Mouse (Mus musculus): ENCODE measurements around the gene Cenpx. TPM values are rescaled to one million over a fixed set of nuclear protein-coding genes. Genes with fewer than 3 reads are reported as not detected.
A peak's percentile ranks its signal among the peaks of the same experiment; 100 is the strongest.
"Not testable (repeated sequence)": the region's sequence is repeated elsewhere in the genome, so short reads cannot be mapped to it uniquely, and the experiment has no call there.

Gene Cenpx
- total RNA-seq, 2 experiments from 2014 or later: 35.4 to 36.4 TPM

DNA sequence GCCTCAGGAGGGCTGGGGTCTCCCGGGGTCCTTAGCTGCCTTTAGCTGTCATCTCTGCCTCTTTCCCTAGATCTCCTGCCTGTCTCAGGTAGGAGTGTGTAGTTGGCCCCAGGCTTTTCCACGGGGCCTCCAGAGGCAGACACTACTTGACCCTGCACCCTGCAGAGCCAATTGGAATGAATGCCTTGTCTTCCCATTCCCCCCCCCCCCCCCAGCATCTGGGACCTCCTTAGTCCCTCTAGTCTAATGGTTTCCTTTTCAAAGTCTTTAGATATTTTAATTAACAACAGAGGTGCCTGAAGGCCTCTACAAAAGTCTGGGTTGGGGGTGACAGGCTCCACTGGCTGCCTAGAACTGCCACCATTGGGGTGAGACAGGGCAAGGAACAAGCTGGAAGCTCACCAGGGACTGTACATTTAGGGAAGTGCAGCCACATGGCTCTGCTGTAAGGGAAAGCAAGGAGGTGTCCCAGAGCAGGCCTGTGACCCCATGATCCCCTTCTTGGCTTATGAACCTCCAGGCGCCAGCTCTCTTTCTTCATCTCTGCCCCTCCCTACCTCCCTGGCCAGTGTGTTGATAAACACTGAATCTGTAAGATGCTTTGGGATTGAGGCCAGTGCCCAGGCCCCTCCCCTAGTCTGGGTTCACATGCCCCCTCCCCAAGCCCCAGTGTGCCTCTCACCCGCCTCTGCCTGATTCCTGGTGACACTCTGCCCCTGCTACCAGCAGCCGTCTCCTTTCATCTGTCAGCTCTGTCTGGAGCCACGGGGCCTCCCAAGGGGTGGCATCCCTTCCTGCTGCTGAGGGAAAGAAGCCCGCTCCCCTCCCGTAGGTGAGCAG, 8.8 kb downstream of the Cenpx start:
- intact Hi-C loops (cut with DNase I): no loop called here

DNA sequence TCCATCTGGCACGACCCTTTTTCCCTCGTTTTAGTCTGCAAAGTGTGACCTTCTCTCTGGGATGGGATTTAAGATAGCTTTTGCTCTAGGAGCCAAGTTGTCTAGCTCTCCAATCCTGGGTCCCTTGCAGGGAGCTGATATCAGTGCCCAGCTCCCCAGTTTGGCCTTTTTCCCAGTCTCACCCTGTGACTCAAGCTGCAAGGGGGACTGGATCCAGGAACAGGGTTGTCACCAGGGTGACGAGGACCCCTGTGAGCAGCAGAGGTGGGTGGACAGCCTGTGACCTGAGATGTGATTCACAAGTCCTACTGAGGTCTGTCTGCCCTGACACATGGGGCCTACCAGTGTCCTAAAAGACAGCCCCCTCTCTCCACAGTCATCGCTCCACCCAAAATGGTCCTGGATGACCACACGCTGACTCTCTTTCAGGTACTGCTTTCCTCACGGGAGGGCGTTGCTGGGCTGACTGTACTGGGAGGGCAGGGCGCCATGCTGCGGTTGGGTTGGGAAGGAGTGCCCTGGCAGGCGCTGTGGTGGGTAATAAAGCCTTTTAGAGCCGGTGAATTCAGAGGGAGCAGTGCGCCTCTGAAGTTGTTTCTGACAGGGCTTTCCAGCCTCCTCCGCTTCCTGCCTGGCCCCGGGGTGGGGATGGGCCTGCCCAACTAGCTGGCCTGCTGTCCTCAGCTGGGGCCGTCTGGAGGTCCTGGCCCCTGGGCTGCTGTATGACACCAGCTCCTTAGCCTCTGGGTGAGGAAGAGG, 9.7 kb downstream of the Cenpx start:
- intact Hi-C loops (cut with DNase I): no loop called here
- no peak for DNase-seq

More for the DNA sequence above, 8.8 kb downstream of the Cenpx start:
- no peak for DNase-seq

DNA sequence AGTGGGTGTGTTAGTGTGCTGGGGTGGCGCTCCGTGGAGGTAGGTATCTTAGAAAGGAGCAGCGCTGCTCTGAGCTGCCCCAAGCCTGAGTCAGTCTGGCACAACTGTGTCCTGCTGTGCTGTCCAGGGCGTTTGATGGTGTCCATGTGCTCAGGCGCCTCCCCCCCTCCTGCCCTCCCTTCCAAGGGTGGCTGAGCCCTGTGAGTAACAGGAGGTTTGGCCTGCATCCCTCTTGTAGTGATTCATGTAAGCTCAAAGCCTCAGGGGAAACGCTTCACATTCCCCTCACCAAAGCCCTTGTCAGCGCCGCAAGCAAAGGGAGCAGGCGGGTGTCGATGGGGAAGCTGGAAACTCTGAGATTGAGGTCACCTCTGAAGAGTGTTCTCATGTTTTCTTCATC, 15.8 kb downstream of the Cenpx start:
- DNase-seq: peak; percentile 52 to 69
- intact Hi-C loops (cut with DNase I): no loop called here

DNA sequence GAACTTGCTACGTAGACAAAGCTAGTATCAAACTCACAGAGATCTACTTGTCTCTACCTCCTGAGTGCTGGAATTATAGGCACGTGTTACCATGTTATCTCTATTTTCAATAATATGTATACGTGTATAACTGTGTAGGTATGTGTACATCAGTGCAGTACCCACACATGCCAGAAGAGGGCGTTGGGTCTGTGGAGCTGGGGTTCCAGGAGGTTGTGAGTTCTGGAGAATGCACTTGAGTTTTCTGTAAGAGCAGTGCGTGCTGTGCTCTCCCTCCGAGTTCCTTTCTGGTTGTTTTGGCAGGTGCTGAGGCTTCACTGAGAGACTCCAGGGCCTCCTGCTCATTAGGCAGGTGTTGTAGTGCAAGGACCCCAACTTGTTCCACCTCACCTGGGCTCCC, 17.0 kb downstream of the Cenpx start:
- intact Hi-C loops (cut with DNase I): no loop called here
- no peak for DNase-seq

DNA sequence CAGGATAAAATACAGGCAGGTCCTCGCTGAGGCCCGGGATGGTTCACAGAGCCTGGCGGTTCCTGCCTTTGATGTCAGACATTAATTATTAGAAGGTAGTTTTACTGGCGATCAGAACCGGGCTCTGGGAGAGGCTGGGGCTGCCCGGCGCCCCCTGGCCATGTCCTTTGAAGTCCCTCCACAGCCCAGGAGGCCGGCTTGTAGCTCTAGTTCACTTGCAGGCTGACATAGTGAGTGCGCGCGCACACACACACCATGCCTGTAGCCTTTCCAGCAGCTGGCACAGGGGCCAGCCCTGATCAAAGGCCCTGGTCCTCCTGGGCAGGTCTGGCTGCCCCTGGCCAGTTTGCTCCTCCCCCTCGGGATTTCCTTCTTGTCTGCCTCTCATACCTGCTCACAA, 17.9 kb downstream of the Cenpx start:
- intact Hi-C loops (cut with DNase I): no loop called here
- no peak for DNase-seq

DNA sequence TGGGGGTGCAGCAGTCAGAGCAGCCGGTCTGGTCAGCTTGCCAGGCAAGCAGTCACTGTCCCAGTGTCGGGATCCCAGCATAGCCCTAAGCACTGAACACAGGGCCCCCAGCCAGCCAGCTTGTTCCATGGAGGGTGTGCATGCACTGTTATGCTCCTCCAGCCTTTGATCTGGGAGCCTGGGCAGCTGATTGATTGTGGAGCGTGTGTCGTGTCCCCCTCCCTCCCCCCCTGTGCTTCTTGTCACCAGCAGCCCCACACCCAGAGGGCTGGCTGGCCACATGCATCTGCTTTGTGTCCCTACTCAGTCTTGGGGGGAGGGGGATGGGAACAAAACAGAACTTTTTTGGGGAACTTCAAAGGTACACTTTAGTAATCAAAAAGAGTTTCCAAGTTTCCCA, 18.4 kb downstream of the Cenpx start:
- DNase-seq: no peak
- intact Hi-C loops (cut with DNase I): no loop called here

DNA sequence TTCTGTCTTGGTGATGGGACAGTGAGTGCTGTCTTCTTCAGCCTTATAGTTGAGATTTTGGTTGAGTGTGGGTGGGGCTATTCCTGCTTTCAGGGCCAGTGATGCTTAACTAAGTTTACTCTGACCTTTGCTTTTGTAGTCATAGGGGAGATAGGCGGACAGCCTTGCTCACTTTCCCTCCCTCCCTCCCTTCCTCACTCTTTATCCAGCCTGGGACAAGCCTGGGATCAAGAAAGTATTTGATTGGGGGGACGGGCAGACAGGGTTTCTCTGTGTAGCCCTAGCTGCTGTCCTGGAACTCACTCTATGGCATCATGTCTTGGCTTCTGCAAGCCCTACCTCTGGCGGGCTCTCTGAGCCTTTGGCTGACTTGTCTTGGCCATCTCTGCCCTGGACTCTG, 20.1 kb downstream of the Cenpx start:
- DNase-seq: no peak
- intact Hi-C loops (cut with DNase I): no loop called here

DNA sequence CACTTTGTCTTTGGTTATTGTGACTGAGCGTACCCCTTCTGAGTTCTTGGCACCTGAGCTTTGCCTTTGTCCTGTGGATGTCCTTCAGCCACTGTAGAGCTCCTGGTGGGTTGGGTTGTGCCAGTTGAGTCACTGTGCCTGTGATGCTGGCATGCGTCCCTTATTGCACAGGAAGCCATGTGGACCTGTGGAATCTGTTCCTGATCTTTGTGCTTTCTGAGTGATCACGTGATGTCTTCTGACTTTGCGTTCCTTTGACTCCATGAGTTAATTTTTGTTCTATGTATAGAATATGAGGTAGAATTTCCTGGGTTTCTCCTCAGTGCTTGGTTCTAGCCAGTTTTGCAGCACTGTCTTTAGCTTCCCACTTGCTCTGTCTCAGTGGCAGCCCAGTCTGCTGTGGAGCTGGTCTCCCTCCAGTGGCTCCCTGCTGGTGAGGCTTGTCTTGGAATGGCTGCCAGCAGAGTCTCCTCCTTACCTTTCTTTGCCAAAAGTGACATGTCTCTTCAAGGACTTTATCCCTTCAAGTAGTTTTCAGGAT, 21.0 kb downstream of the Cenpx start:
- DNase-seq: peak in 1 of 2 experiments; percentile 34
- intact Hi-C loops (cut with DNase I): no loop called here

DNA sequence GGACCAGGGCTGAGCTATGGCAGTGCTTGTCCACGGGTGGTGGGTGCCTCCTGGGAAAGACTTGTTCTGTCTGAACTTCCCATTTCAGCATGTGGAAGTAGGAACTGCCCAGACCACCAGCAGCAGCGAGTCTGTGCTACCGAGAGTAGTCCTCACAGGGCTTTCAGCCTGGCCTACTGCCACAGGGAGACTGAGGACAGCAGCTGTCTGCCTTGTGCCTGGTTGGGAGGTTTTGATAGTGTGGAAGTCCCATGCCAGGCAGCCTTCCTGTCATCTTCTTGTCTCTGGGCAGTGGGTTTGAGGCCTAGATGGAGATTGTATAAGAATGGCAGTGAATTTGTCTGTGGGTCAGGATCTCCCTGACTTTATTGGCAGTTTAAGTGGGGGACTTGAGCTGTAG, 24.2 kb downstream of the Cenpx start:
- DNase-seq: no peak
- intact Hi-C loops (cut with DNase I): no loop called here

DNA sequence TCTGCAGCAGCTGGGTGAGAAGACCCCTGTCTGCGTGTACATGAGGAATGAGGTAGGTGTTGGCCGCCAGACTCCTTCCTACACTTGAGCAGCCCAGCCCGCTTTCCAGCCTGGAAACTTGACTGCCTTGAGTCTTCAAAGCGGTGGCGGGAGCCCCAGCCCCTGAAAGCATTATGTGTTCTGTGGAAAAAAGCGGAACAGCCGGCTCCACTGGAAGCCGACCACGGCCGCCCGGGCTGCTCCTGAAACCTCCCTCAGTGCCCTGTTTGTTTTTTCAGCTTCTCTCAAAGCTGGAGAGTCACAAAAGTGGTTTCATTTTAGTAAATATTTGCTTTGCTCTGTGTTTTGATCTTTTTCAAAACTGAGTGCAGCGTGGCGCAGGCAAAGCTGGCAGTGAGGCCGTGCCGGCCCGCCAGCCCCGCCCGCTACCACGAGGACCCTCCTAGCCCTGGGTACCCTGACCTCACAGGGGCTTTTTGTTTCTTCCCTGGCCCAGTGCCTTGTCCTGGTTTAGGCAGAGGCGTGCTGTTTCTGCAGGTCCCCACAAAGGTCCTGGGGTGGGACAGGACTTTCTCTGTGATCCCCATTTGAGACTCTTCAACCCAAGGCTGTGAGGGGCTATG, 26.8 kb downstream of the Cenpx start:
- intact Hi-C loops (cut with DNase I): no loop called here
- DNase-seq: no peak

DNA sequence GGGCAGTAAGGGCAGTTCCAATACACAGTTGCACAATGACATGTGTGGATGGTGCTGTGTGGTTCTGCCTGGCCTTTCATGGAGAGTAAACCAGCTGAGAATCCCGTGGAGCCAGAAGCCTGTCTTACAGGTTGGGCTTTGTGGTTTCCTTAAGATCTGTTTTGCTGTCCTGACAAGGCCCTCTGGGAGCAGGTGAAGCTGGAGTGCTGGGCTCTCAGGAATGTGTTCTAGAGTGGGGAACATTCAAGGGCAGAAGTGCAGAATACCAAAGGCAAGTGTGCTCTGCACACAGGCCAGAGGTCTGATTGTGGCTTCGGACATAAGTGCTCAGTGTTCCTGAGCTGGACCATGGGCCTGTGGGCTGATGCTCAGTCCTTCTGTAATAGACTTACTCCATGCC, 28.9 kb downstream of the Cenpx start:
- no peak for DNase-seq
- intact Hi-C loops (cut with DNase I): no loop called here

DNA sequence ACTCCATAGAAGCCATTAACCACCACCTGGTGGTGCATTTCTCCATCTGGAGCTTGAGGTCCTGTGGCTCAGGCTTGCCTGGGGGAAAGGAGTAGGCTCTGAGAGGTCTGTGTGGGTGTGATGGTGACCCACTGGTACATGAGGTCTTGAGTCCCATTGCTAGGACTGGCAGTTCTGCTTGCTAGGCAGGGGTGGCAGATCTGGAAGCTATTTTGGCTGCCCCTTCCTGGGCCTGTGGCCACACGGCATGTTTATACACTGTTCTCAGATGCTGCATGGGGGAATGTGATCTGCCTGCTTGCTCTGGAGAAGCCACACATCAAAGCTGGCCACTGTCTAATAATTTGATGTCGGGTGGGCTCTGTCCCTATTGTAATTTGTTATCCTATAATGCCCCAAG, 29.5 kb downstream of the Cenpx start:
- DNase-seq: no peak
- intact Hi-C loops (cut with DNase I): no loop called here

DNA sequence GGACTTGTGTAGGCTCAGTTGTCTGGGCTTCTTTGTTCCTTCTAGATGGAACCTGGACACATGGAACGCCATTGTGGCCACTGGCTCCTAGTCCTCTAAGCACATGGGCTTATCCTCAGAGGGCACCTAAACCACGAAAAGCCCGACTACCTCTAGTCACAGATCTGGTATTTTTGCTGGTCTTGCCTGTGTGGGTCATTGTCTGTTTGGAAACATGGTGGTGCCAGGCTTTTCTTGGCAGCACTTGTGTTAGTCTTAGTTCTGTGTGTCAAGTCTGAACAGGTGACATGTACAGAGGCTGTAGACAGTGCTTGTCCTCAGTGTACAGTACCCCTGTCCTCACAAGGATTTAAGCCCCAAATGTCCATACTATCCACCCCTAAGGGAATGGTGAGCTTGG, 30.0 kb downstream of the Cenpx start:
- intact Hi-C loops (cut with DNase I): no loop called here
- DNase-seq: no peak

DNA sequence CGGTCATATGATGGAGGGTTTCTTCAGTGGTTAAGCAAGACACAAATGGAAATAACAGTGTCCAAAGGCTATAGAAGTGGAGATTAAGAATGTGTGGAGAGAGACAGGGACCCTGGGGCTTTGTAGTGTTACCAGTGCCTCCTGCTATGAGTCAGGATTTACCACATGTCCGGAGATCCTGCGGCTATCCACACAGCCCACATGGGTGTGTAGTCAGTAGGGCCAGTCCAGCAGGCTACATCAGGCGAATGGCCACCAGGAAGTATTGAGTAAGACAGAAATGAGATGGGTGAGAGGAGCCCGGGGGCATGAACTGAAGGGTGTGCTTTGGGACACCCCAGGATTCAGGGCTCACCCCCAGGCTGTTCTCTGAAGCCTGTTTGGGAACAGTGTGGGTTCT, 30.9 kb downstream of the Cenpx start:
- DNase-seq: no peak
- intact Hi-C loops (cut with DNase I): no loop called here

DNA sequence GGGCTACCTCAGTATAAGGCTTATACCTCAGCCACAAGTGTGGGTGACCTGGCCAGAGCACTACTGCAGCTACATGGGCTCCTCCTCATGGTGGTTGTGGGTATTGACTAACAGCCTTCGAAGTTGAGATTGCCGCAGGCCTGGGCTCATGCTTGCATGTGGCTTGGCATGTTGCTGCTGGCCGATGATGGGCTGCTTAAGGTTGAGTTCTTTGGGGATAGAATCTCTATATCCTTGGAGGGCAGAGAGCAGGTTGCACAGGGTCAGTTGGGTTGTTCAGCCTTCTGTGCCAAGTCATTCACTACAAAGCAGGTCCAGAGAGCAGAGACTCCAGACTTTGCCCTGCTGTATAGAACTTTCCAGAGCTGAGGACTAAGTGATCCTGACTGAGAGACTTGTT, 33.6 kb downstream of the Cenpx start:
- intact Hi-C loops (cut with DNase I): no loop called here
- DNase-seq: peak; percentile 30 to 49

DNA sequence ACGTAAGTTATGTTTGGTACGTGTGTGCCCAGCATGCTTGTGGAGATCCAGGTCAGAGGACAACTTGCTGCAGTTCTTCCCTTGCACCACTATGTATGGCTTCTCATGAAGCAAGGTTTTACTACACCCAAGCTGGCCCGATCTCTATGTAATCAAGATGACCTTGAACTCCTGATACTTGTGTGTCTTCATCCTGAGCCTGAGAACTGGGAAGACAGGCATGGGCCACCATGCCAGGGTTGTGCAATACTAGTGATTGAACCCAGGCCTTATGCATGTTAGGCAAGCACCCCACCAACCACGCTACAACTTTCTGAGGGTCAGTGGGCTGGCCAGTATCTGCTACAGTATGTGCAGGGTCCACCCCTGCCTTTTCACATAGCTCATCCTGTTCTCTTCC, 36.6 kb downstream of the Cenpx start:
- DNase-seq: no peak
- intact Hi-C loops (cut with DNase I): no loop called here

DNA sequence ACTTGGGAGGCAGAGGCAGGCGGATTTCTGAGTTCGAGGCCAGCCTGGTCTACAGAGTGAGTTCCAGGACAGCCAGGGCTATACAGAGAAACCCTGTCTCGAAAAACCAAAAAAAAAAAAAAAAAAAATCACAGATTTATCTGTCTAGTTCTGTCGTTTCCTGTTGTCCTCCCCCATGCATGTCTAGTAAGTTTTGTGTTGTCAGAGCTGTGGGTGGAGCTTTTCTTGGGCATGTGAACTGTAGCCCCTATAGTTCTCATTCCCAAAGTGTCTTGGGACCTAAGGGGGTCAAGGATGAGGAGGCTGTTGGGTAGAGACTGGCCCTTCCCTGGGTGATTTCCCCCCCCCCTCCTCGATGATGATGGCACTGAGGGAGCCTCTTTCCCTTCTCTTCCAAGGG, 37.7 kb downstream of the Cenpx start:
- intact Hi-C loops (cut with DNase I): loop anchor here (2.0 kb wide), 1 partner anchor 51 kb away; the partner anchor contains the start of gene Sirt7
- not testable (repeated sequence) for DNase-seq

DNA sequence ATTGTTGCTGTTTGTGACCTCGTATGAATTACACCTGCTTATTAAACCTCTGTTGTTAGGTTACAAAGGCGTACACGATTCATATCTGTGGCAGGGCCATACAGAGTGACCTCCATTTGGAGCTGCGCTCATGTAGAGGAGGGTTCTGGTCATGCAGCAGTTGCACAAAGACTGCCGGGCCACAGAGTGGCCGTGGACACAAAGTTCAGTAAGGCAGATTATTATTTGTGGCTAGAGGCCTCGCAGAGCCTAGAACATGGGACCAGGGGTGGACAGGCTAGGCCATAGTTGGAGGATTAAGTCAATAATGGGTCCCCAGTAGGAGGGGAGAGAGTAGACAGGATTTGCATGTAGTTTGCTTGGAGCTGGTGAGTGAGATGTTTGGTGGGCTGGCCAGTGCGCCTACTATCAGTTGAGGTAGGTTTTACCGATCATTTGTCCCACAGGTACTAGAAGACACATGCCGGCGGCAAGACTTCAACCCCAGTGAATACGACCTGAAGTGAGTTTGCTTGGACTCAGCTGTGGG, 39.9 kb downstream of the Cenpx start:
- intact Hi-C loops (cut with DNase I): loop anchor here (2.0 kb wide), 1 partner anchor 49 kb away; the partner anchor contains the start of gene Sirt7
- no peak for DNase-seq

DNA sequence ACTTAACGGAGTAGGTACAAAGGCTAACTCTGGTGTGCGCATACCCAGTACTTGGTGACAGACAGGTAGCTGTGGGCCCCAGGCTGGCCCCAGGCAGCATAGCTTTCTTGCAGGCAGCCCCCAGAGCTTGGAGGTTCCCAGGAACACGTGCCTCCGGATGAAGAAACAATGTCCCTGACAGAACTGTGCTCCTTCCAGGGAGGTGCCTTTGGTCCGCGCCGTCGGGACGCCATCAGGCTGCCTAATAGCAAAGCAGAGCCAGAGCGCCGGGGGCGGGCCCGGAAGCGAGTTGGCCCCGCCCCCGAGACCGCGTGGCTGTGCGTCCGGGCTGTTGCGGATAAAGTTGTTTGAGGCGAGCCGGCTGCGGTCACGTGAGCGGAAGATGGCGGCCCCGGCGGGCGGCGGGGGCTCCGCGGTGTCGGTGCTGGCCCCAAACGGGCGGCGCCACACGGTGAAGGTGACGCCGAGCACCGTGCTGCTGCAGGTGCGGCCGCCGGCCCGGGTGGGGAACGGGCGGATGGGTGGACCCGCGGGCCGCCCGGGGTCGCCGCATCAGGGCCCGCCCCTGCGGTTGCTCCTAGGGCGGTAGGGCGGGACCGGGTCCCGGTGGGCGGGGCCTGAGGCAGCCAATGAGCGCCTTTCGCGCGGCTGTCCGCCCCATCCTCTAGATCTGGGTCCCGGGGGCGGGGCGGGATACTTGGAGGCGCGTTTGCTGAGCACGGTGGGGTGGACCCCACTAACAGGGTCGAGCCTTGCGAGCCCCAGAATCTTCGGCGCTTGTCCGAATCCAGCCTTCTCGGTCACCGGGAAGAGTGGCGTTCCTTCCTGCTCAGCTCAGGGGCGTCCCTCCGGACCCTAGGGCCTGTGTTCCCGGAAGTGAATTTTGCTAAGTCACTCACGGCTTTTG, 40.6 kb downstream of the Cenpx start, which contains the start of gene Aspscr1:
TSS of gene Aspscr1 (plus strand) at position 287 of the 907 bp plus-strand sequence.
- DNase-seq: peak; percentile 96 to 97
- intact Hi-C loops (cut with DNase I): no loop called here

DNA sequence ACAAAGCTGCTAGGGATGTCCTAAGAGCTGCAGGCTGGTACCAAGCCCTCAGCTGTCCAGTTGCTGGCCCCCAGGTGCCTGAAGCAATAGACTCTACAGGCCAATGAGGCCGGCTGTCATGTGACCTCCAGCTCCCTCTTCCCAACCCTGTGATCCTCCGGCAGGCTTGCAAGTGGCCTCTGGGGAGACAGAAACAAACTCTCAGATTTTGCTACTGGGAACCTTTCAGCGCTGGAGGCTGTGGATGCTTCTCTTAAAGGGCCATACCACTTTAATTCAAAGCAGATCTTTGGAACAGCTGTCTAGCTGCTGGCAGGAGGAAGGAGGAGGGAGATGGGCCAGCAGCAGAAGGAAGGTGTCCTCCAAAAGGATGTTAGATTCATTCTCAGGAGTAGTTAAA, 46.9 kb downstream of the Cenpx start:
- DNase-seq: peak in 1 of 2 experiments; percentile 12

More for the DNA sequence above, 46.9 kb downstream of the Cenpx start:
- intact Hi-C loops (cut with DNase I): no loop called here
